Mouse (Mus musculus) gastrocnemius, postnatal 25 days (tissue): Measurements from ENCODE around the gene Clec3b. TPM values are rescaled to one million over a fixed set of nuclear protein-coding genes. Genes with fewer than 3 reads are reported as not detected.

Experiments used
- total RNA-seq, 2 experiments: library from RNA; stranded (reverse); gene quantifications; 1 replicate in 1 of 2; 2 replicates in 1 of 2; pipeline ENCODE4 v1.2.3; 2021

The Clec3b gene
- total RNA-seq, 2 experiments from 2014 or later: 44.1 to 65.2 TPM

Other genes starting within 250 kb of the Clec3b start
- gene Zfp105, start 227.9 kb upstream of the Clec3b start, total RNA-seq: 1 to 10 TPM; 1.4 to 1.8 TPM
- gene 1110059G10Rik, start 199.9 kb upstream of the Clec3b start, total RNA-seq: 1 to 10 TPM; 7.3 to 9.2 TPM
- under 1 TPM; 0.51 to 0.67 TPM for gene Kif15, start 199.9 kb upstream of the Clec3b start, total RNA-seq
- gene Tmem42, start 129.6 kb upstream of the Clec3b start, total RNA-seq: 1 to 10 TPM; 9.0 to 9.2 TPM
- under 1 TPM in 1 of 2 experiments, not detected in 1; 0.35 TPM for gene Tgm4, start 116.2 kb upstream of the Clec3b start, total RNA-seq
- 10 to 100 TPM; 48.5 to 49.5 TPM for gene Zdhhc3, start 37.7 kb upstream of the Clec3b start, total RNA-seq
- 10 to 100 TPM; 17.3 to 19.6 TPM for gene Exosc7, start 37.7 kb upstream of the Clec3b start, total RNA-seq
- gene Cdcp1, start 65.1 kb downstream of the Clec3b start, total RNA-seq: not detected
- 1 to 10 TPM in 1 of 2 experiments, under 1 TPM in 1; 1.00 to 3.1 TPM for gene Tmem158, start 109.8 kb downstream of the Clec3b start, total RNA-seq
- 10 to 100 TPM; 42.2 to 49.0 TPM for gene Lars2, start 216.0 kb downstream of the Clec3b start, total RNA-seq